Mouse (Mus musculus) liver, embryonic 14.5 days (tissue): ENCODE measurements around the gene Kri1. TPM values are rescaled to one million over a fixed set of nuclear protein-coding genes. Genes with fewer than 3 reads are reported as not detected.
A peak's percentile ranks its signal among the peaks of the same experiment; 100 is the strongest.

ENCODE experiments used
- ATAC-seq: fragments of 200-750 bp; cut with Nextera tagmentation; 2 replicates; pipeline ENCODE4 v1.8.0; 2017; ENCODE audit warnings: moderate number of reproducible peaks, mild to moderate bottlenecking, moderate library complexity; ENCODE audit not compliant: insufficient read depth
- DNase-seq, 3 experiments: peaks; one replicate each; pipeline ENCODE4 v3.0.0-alpha.2; 2012 to 2013; ENCODE audit warnings: low read depth in 3 of 3, low spot score in 3 of 3
- H3K27ac ChIP-seq: fragments of 300-500 bp; sonication (generic); 2 replicates; pipeline ENCODE4 v1.5.1; 2014; ENCODE audit warnings: moderate library complexity, mild to moderate bottlenecking, control low read depth, inconsistent platforms
- H3K27me3 ChIP-seq: fragments of 300-500 bp; sonication (generic); 2 replicates; pipeline ENCODE4 v1.6.1; 2014; ENCODE audit warnings: mild to moderate bottlenecking, low read length, moderate library complexity; ENCODE audit not compliant: control insufficient read depth, insufficient read depth
- H3K36me3 ChIP-seq: fragments of 300-500 bp; sonication (generic); replicated peaks from 2 replicates; pipeline ENCODE4 v1.6.1; 2014; ENCODE audit warnings: low read depth; ENCODE audit not compliant: control insufficient read depth, insufficient read depth
- H3K4me1 ChIP-seq, 2 experiments: fragments of 200-500 bp in 1 of 2; fragments of 300-500 bp in 1 of 2; sonication (generic) in 1 of 2; replicated peaks; 2 replicates each; pipeline ENCODE4 v1.6.1; 2012 to 2014; ENCODE audit warnings: antibody characterized with exemption in 1 of 2, inconsistent platforms in 1 of 2, low read length in 1 of 2; ENCODE audit not compliant: control insufficient read depth in 2 of 2, insufficient read depth in 2 of 2
- H3K4me2 ChIP-seq: fragments of 300-500 bp; sonication (generic); 2 replicates; pipeline ENCODE4 v1.6.1; 2014; ENCODE audit warnings: low read depth, mild to moderate bottlenecking, control low read depth, moderate library complexity
- H3K4me3 ChIP-seq, 2 experiments: fragments of 200-500 bp in 1 of 2; fragments of 300-500 bp in 1 of 2; sonication (generic) in 1 of 2; 2 replicates each; pipeline ENCODE4 v1.5.1; 2012 to 2014; ENCODE audit warnings: low read depth in 2 of 2, low read length in 2 of 2, mild to moderate bottlenecking in 2 of 2, control low read depth in 1 of 2, inconsistent platforms in 1 of 2, moderate library complexity in 1 of 2; ENCODE audit not compliant: insufficient read depth in 1 of 2
- H3K9ac ChIP-seq: fragments of 300-500 bp; sonication (generic); replicated peaks from 2 replicates; pipeline ENCODE4 v1.6.1; 2014; ENCODE audit warnings: mild to moderate bottlenecking, control low read depth, moderate library complexity
- H3K9me3 ChIP-seq: fragments of 300-500 bp; sonication (generic); 2 replicates; pipeline ENCODE4 v1.6.1; 2016; ENCODE audit warnings: low read length, mixed read lengths; ENCODE audit not compliant: control insufficient read depth
- CTCF ChIP-seq: IDR thresholded peaks from 2 replicates; pipeline ENCODE4 v1.5.1; 2016; ENCODE audit warnings: antibody characterized with exemption, low read depth, control low read depth
- EP300 ChIP-seq: IDR thresholded peaks from 2 replicates; pipeline ENCODE4 v1.6.1; 2016; ENCODE audit warnings: antibody characterized with exemption, low read depth
- WGBS: fragments of 180-500 bp; shearing (Covaris S2); extraction: QIAGEN DNeasy Blood & Tissue Kit; methylation state at CpG from one replicate; pipeline ENCODE4 v1.1.7; 2014; ENCODE audit not compliant: insufficient replicate concordance; 5-methylcytosine and 5-hydroxymethylcytosine counted together
- polyA plus RNA-seq, 2 experiments: library from polyadenylated mRNA; depleted of rRNA in 1 of 2; stranded (reverse) in 1 of 2; unstranded in 1 of 2; fragments of >200 nt; fragmentation: Nextera tagmentation in 1 of 2; extraction: Ambion mirVana in 1 of 2; gene quantifications; 2 replicates each; pipeline versions ENCODE4 v1.2.1 to v1.2.3; 2012 to 2014

Gene Kri1
- polyA plus RNA-seq, 2 experiments = 3.9 to 21.9 TPM

GRCm38 (mm10) chr9:21233366-21233765, 54.4 kb downstream of the Kri1 start:
- Histone ChIP-seq H3K4me2 (no peak overlapping the region), H3K27me3 (no peaks in the 10 kb centered on the region), H3K27ac (no peak overlapping the region), H3K36me3 (peaks cover 39% of the 10 kb centered on the region), H3K9me3 (no peaks in the 10 kb centered on the region), H3K9ac (no peak overlapping the region), H3K4me3 (no peak overlapping the region), H3K4me1 (peaks cover 6 to 10% of the 10 kb centered on the region in 2 experiments)
- WGBS = 91% methylated on average over 29 of the region's 29 CpGs
- DNase-seq (no peak), ATAC-seq (no peak)
- TF ChIP-seq EP300 (no peak), CTCF (no peak)

- H3K27me3 ChIP-seq = no peaks in the 10 kb centered on the region
- WGBS = 77% methylated on average over 5 of the region's 5 CpGs
- H3K9me3 ChIP-seq = no peaks in the 10 kb centered on the region
- TF ChIP-seq EP300 = no peak
- 0 out of 2 replicates have a peak, but pooled peaks have one; percentile 5 for TF ChIP-seq CTCF
- H3K36me3 ChIP-seq = peaks cover 39% of the 10 kb centered on the region
- DNase-seq = no peak
- H3K9ac ChIP-seq = no peak overlapping the region
- no peak overlapping the region for H3K4me2 ChIP-seq
- peaks cover 7 to 10% of the 10 kb centered on the region in 2 experiments for H3K4me1 ChIP-seq
- H3K4me3 ChIP-seq = no peak overlapping the region
- no peak overlapping the region for H3K27ac ChIP-seq
- ATAC-seq = no peak
Measured at GRCm38 (mm10) chr9:21232867-21233266, 54.9 kb downstream of the Kri1 start.

GRCm38 (mm10) chr9:21231551-21231950, 56.2 kb downstream of the Kri1 start:
- DNase-seq (no peak), ATAC-seq (no peak)
- WGBS = 58% methylated on average over 23 of the region's 23 CpGs
- no peaks in the 10 kb centered on the region for H3K9me3 ChIP-seq
- no peak overlapping the region for H3K27ac ChIP-seq
- H3K4me1 ChIP-seq = peaks cover 4 to 15% of the 10 kb centered on the region in 2 experiments
- no peak for TF ChIP-seq CTCF
- TF ChIP-seq EP300 = no peak
- H3K27me3 ChIP-seq = no peaks in the 10 kb centered on the region
- H3K9ac ChIP-seq = no peak overlapping the region
- peaks cover 39% of the 10 kb centered on the region for H3K36me3 ChIP-seq
- no peak overlapping the region for H3K4me2 ChIP-seq
- no peak overlapping the region for H3K4me3 ChIP-seq

DNA sequence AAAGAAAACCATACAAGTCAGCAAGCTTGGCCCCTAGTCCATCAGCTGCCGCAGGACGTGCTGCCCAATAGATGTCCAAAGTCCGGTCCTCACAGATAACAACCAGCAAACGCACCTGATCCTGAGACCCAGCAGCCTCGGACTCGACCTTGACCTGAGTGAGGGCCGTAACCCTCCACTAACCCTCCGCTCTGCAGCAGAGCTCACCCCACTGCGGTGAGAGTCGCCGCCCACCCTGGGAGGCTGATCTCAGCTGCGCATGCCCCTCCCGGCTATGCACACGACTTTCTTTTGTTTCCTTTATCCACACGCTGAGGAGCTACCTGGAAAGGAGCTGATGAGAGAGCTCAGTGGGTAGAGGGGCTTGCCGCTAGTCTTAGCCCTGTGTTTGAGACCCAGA, 60.4 kb downstream of the Kri1 start:
- TF ChIP-seq CTCF (no peak), EP300 (no peak)
- Histone ChIP-seq H3K27ac (no peak overlapping the region), H3K9ac (peak overlapping the region; percentile 51), H3K9me3 (no peaks in the 10 kb centered on the region), H3K4me1 (peaks cover 4 to 26% of the 10 kb centered on the region in 2 experiments), H3K4me3 (peak overlapping the region; percentile 39 to 51), H3K27me3 (no peaks in the 10 kb centered on the region), H3K36me3 (peaks cover 19% of the 10 kb centered on the region), H3K4me2 (peak overlapping the region; percentile 67)
- WGBS = 18% methylated on average over 16 of the region's 16 CpGs
- peak; percentile 30; the same call in 1 of the 2 replicates for ATAC-seq
- DNase-seq = no peak

DNA sequence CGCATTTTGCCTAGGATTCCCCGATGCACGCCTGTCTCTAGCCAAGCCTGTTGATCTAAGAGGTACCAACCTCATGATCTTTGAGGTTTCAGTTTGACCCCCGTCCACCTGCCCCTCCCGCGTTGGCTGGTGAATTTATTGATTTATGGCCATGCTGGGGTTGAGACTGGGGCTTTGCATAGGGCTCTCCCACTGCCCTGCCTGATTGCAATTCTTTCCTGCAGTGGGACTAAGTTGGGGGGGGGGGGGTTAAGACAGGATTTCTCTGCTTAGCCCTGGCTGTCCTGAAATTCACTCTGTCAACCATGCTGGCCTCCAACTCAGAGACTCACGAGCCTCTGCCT, 62.4 kb downstream of the Kri1 start:
- Histone ChIP-seq H3K9ac (no peak overlapping the region), H3K27ac (no peak overlapping the region), H3K9me3 (no peaks in the 10 kb centered on the region), H3K36me3 (peaks cover 9% of the 10 kb centered on the region), H3K27me3 (no peaks in the 10 kb centered on the region), H3K4me1 (peaks cover 14 to 39% of the 10 kb centered on the region in 2 experiments), H3K4me3 (peak overlapping the region; percentile 39 to 43), H3K4me2 (peak overlapping the region; percentile 65)
- WGBS = 8% methylated on average over 7 of the region's 7 CpGs
- DNase-seq = no peak
- no peak for ATAC-seq
- TF ChIP-seq CTCF (no peak), EP300 (no peak)
